Mouse (Mus musculus) cerebral cortex, adult 2 months (tissue): ENCODE measurements around the gene Tanc1.

ENCODE experiments used
- WGBS: fragments of 180-500 bp; shearing (Covaris S2); methylation state at CpG from one replicate; pipeline ENCODE4 v1.1.7; 2018; 5-methylcytosine and 5-hydroxymethylcytosine counted together

Gene Tanc1

GRCm38 (mm10) chr2:59756137-59756753 lies 144.4 kb downstream of the Tanc1 start:
- WGBS = 69% methylated on average over 13 of the region's 13 CpGs

GRCm38 (mm10) chr2:59757015-59757414 lies 145.2 kb downstream of the Tanc1 start:
- WGBS = 51% methylated on average over 6 of the region's 6 CpGs

GRCm38 (mm10) chr2:59758139-59758918 lies 146.5 kb downstream of the Tanc1 start:
- 78% methylated on average over 9 of the region's 9 CpGs for WGBS

- 81% methylated on average over 4 of the region's 4 CpGs for WGBS
Measured at GRCm38 (mm10) chr2:59760731-59761130, 148.9 kb downstream of the Tanc1 start.

GRCm38 (mm10) chr2:59761183-59761582 lies 149.3 kb downstream of the Tanc1 start:
- 68% methylated on average over 12 of the region's 12 CpGs for WGBS

- 91% methylated on average over 5 of the region's 5 CpGs for WGBS
Measured at GRCm38 (mm10) chr2:59762277-59762676, 150.4 kb downstream of the Tanc1 start.

- 56% methylated on average over 10 of the region's 10 CpGs for WGBS
Measured at GRCm38 (mm10) chr2:59765671-59766070, 153.8 kb downstream of the Tanc1 start.

GRCm38 (mm10) chr2:59767893-59768292 lies 156.1 kb downstream of the Tanc1 start:
- WGBS = 89% methylated on average over 4 of the region's 4 CpGs

GRCm38 (mm10) chr2:59768661-59769384 lies 157.0 kb downstream of the Tanc1 start:
- 80% methylated on average over 13 of the region's 13 CpGs for WGBS

- WGBS = 81% methylated on average over 3 of the region's 3 CpGs
Measured at GRCm38 (mm10) chr2:59769385-59769735, 157.5 kb downstream of the Tanc1 start.

GRCm38 (mm10) chr2:59771708-59772107 lies 159.9 kb downstream of the Tanc1 start:
- 90% methylated on average over 8 of the region's 8 CpGs for WGBS

GRCm38 (mm10) chr2:59772261-59772683 lies 160.4 kb downstream of the Tanc1 start:
- 61% methylated on average over 12 of the region's 12 CpGs for WGBS

GRCm38 (mm10) chr2:59774374-59774773 lies 162.5 kb downstream of the Tanc1 start:
- 89% methylated on average over 6 of the region's 6 CpGs for WGBS

- WGBS = 88% methylated on average over 5 of the region's 5 CpGs
Measured at GRCm38 (mm10) chr2:59775148-59775547, 163.3 kb downstream of the Tanc1 start.

GRCm38 (mm10) chr2:59775820-59776219 lies 164.0 kb downstream of the Tanc1 start:
- WGBS = 90% methylated on average over 6 of the region's 6 CpGs

- WGBS = 91% methylated on average over 10 of the region's 10 CpGs
Measured at GRCm38 (mm10) chr2:59779355-59779754, 167.5 kb downstream of the Tanc1 start.

- WGBS = 82% methylated on average over 5 of the region's 5 CpGs
Measured at GRCm38 (mm10) chr2:59780240-59780639, 168.4 kb downstream of the Tanc1 start.

- WGBS = 76% methylated on average over 12 of the region's 12 CpGs
Measured at GRCm38 (mm10) chr2:59783055-59783831, 171.4 kb downstream of the Tanc1 start.

- 86% methylated on average over 12 of the region's 12 CpGs for WGBS
Measured at GRCm38 (mm10) chr2:59783832-59784627, 172.2 kb downstream of the Tanc1 start.

- WGBS = 93% methylated on average over 6 of the region's 6 CpGs
Measured at GRCm38 (mm10) chr2:59784628-59784883, 172.7 kb downstream of the Tanc1 start.

- 89% methylated on average over 13 of the region's 13 CpGs for WGBS
Measured at GRCm38 (mm10) chr2:59785597-59785996, 173.8 kb downstream of the Tanc1 start.
